Mouse (Mus musculus) CH12.LX (cell line): Measurements from ENCODE around the gene Ctrl. TPM values are rescaled to one million over a fixed set of nuclear protein-coding genes. Genes with fewer than 3 reads are reported as not detected.

Source experiments
- DNase-seq: peaks from one replicate; pipeline ENCODE4 v3.0.0-alpha.2; 2013; ENCODE audit errors: extremely low read depth
- H3K27ac ChIP-seq: 2 replicates; pipeline ENCODE4 v1.5.1; 2012; ENCODE audit warnings: low read depth, mild to moderate bottlenecking, control low read depth, moderate library complexity; ENCODE audit not compliant: insufficient read depth
- H3K27me3 ChIP-seq: replicated peaks from 2 replicates; pipeline ENCODE3; 2012; ENCODE audit warnings: inconsistent platforms
- H3K36me3 ChIP-seq, 2 experiments: replicated peaks in 1 of 2; 2 replicates each; pipeline versions ENCODE3 to v1.6.1; 2012; ENCODE audit warnings: inconsistent platforms in 1 of 2, low read length in 1 of 2, mild to moderate bottlenecking in 1 of 2, mixed read lengths in 1 of 2, moderate library complexity in 1 of 2; ENCODE audit not compliant: control insufficient read depth in 1 of 2, insufficient read depth in 1 of 2
- H3K4me1 ChIP-seq, 2 experiments: 2 replicates each; pipeline ENCODE4 v1.6.1; 2012; ENCODE audit warnings: inconsistent platforms in 1 of 2, moderate library complexity in 1 of 2; ENCODE audit not compliant: insufficient read depth in 2 of 2, control insufficient read depth in 1 of 2
- H3K4me2 ChIP-seq: 2 replicates; pipeline ENCODE4 v1.6.1; 2012; ENCODE audit warnings: low read depth, mild to moderate bottlenecking, control low read depth; ENCODE audit not compliant: poor library complexity, insufficient read depth, severe bottlenecking
- H3K4me3 ChIP-seq, 3 experiments: fragments of 150-350 bp in 1 of 3; sonication (generic) in 1 of 3; replicated peaks in 1 of 3; 2 replicates each; pipeline versions ENCODE3 to v1.5.1; 2011 to 2012; ENCODE audit warnings: low read depth in 2 of 3, low read length in 2 of 3, mild to moderate bottlenecking in 2 of 3, moderate library complexity in 2 of 3, control low read depth in 1 of 3, improper control_type of control experiment in 1 of 3, inconsistent platforms in 1 of 3, mixed read lengths in 1 of 3; ENCODE audit not compliant: poor library complexity in 1 of 3
- H3K79me2 ChIP-seq: replicated peaks from 2 replicates; pipeline ENCODE4 v1.6.1; 2012; ENCODE audit warnings: mild to moderate bottlenecking, moderate library complexity; ENCODE audit not compliant: control insufficient read depth, poor library complexity, insufficient read depth, severe bottlenecking; ENCODE audit errors: extremely low read depth
- H3K9ac ChIP-seq: 2 replicates; pipeline ENCODE4 v1.6.1; 2012; ENCODE audit warnings: low read depth, mild to moderate bottlenecking, control low read depth, moderate library complexity; ENCODE audit not compliant: insufficient read depth
- H3K9me3 ChIP-seq: replicated peaks from 2 replicates; pipeline ENCODE3; 2012; ENCODE audit warnings: low read length, inconsistent platforms, mixed read lengths
- CHD1 ChIP-seq: IDR thresholded peaks from 2 replicates; pipeline ENCODE4 v1.6.1; 2012; ENCODE audit warnings: low read depth, low read length, improper control_type of control experiment, inconsistent platforms
- CHD2 ChIP-seq: IDR thresholded peaks from 2 replicates; pipeline ENCODE4 v1.6.1; 2011; ENCODE audit warnings: low read length, improper control_type of control experiment
- CTCF ChIP-seq, 2 experiments: IDR thresholded peaks in 1 of 2; conservative IDR thresholded peaks in 1 of 2; 2 replicates each; pipeline ENCODE4 v1.5.1; 2011 to 2012; ENCODE audit warnings: low read depth in 2 of 2, low read length in 2 of 2, improper control_type of control experiment in 1 of 2, inconsistent platforms in 1 of 2, mild to moderate bottlenecking in 1 of 2, moderate library complexity in 1 of 2
- E2F4 ChIP-seq: IDR thresholded peaks from 2 replicates; pipeline ENCODE4 v1.6.1; 2011; ENCODE audit warnings: low read depth, low read length, improper control_type of control experiment; ENCODE audit not compliant: insufficient replicate concordance
- ETS1 ChIP-seq: conservative IDR thresholded peaks from 2 replicates; pipeline ENCODE4 v1.6.1; 2012; ENCODE audit warnings: low read depth, mild to moderate bottlenecking, inconsistent platforms, low read length, improper control_type of control experiment, moderate library complexity
- IRF4 ChIP-seq: IDR thresholded peaks from 2 replicates; pipeline ENCODE4 v1.6.1; 2014; ENCODE audit warnings: low read depth, mild to moderate bottlenecking, inconsistent platforms, low read length, improper control_type of control experiment
- JUND ChIP-seq: conservative IDR thresholded peaks from 2 replicates; pipeline ENCODE4 v1.6.1; 2011; ENCODE audit warnings: low read depth, low read length, improper control_type of control experiment
- MAFK ChIP-seq: IDR thresholded peaks from 2 replicates; pipeline ENCODE4 v1.6.1; 2011; ENCODE audit warnings: low read length, improper control_type of control experiment; ENCODE audit not compliant: insufficient replicate concordance
- MAX ChIP-seq: IDR thresholded peaks from 2 replicates; pipeline ENCODE4 v1.6.1; 2011; ENCODE audit warnings: low read length, improper control_type of control experiment
- NELFE ChIP-seq: IDR thresholded peaks from 2 replicates; pipeline ENCODE4 v1.6.1; 2011; ENCODE audit warnings: low read depth, low read length, improper control_type of control experiment
- RAD21 ChIP-seq: IDR thresholded peaks from 2 replicates; pipeline ENCODE4 v1.6.1; 2011; ENCODE audit warnings: low read depth, mild to moderate bottlenecking, low read length, improper control_type of control experiment, moderate library complexity
- RCOR1 ChIP-seq: conservative IDR thresholded peaks from 2 replicates; pipeline ENCODE4 v1.6.1; 2012; ENCODE audit warnings: low read depth, mild to moderate bottlenecking, inconsistent platforms, low read length, improper control_type of control experiment
- SIN3A ChIP-seq: IDR thresholded peaks from 2 replicates; pipeline ENCODE4 v1.6.1; 2012; ENCODE audit warnings: low read length, improper control_type of control experiment, inconsistent platforms
- TBP ChIP-seq: conservative IDR thresholded peaks from 2 replicates; pipeline ENCODE4 v1.6.1; 2011; ENCODE audit warnings: low read depth, low read length, improper control_type of control experiment
- ZC3H11A ChIP-seq: IDR thresholded peaks from 2 replicates; pipeline ENCODE4 v1.6.1; 2012; ENCODE audit warnings: low read depth, mild to moderate bottlenecking, inconsistent platforms, low read length, improper control_type of control experiment
- ZKSCAN1 ChIP-seq: IDR thresholded peaks from 2 replicates; pipeline ENCODE4 v1.6.1; 2012; ENCODE audit warnings: low read depth, inconsistent platforms, low read length, improper control_type of control experiment, borderline replicate concordance
- ZNF384 ChIP-seq: IDR thresholded peaks from 2 replicates; pipeline ENCODE4 v1.6.1; 2012; ENCODE audit warnings: low read depth, low read length, improper control_type of control experiment, inconsistent platforms
- dilution Hi-C: fragments of 300-500 bp; cut with MboI; formaldehyde crosslinking; loops from 2 replicates; pipeline ENCODE4 v1.14.3; 2020; ENCODE audit warnings: low sequenced_read_pairs; ENCODE audit not compliant: extremely low pct_unique_long_range_greater_than_20kb, extremely low pct_ligation_motif_present
- in situ Hi-C: fragments of 300-500 bp; cut with MboI; formaldehyde crosslinking; loops from 3 replicates; pipeline ENCODE4 v1.14.3; 2019; ENCODE audit warnings: low sequenced_read_pairs, low pct_ligation_motif_present, low pct_unique_long_range_greater_than_20kb, mixed read lengths
- polyA plus RNA-seq: library from polyadenylated mRNA; unstranded; fragments of >175 nt; gene quantifications from 2 replicates; pipeline ENCODE4 v1.2.1, GENCODE M21; 2012; ENCODE audit warnings: low read depth; ENCODE audit not compliant: insufficient read length
- total RNA-seq, 2 experiments: library from RNA; depleted of rRNA; stranded (reverse); fragments of 300-350 nt in 1 of 2; fragments of >200 nt in 1 of 2; gene quantifications; 2 replicates each; pipeline ENCODE4 v1.2.3; 2012 to 2014

The Ctrl gene
- total and polyA plus RNA-seq, 3 experiments, result 1.3 to 5.3 (median 2.0) TPM

- Histone ChIP-seq H3K9ac (peak overlapping the region; percentile 62; the same call in 1 of the 2 replicates), H3K4me1 (peaks cover 6 to 14% of the 10 kb centered on the region in 2 experiments), H3K27ac (no peak overlapping the region), H3K4me2 (peak overlapping the region; percentile 42), H3K27me3 (peaks cover 19% of the 10 kb centered on the region), H3K4me3 (peak overlapping the region; percentile 69 to 88 (median 81)), H3K36me3 (peaks cover 0 to 8% of the 10 kb centered on the region in 2 experiments), H3K79me2 (no peaks in the 10 kb centered on the region), H3K9me3 (no peaks in the 10 kb centered on the region)
- dilution Hi-C loops (no loop called here), in situ Hi-C loops (no loop called here)
- TF ChIP-seq RAD21 (no peak), CTCF (conservative IDR thresholded peaks at IDR 0.05 in 1 of 2, IDR thresholded peaks at IDR 0.05 in 1 of 2; ENCODE audit: low read depth in 2 of 2, low read length in 2 of 2) (no peak), E2F4 (no peak), ZKSCAN1 (no peak), ZC3H11A (no peak), JUND (no peak), CHD1 (no peak), RCOR1 (no peak), ZNF384 (no peak), NELFE (no peak), MAX (no peak), IRF4 (no peak), ETS1 (no peak), SIN3A (no peak), MAFK (no peak)
- DNase-seq, result no peak
Observed at GRCm38 (mm10) chr8:105964506-105965265, 31.0 kb upstream of the Ctrl start.

- TF ChIP-seq CHD2 (no peak), TBP (no peak), RAD21 (no peak)
- H3K4me3 ChIP-seq, result no peak overlapping the region
- peaks cover 6 to 14% of the 10 kb centered on the region in 2 experiments for H3K4me1 ChIP-seq
- in situ Hi-C loops (no loop called here), dilution Hi-C loops (no loop called here)
- peaks cover 2 to 31% of the 10 kb centered on the region in 2 experiments for H3K36me3 ChIP-seq
- no peaks in the 10 kb centered on the region for H3K79me2 ChIP-seq
- H3K9ac ChIP-seq, result no peak overlapping the region
- no peak for DNase-seq
- H3K27me3 ChIP-seq, result peaks cover 4% of the 10 kb centered on the region
- H3K4me2 ChIP-seq, result no peak overlapping the region
- H3K9me3 ChIP-seq, result no peaks in the 10 kb centered on the region
- no peak overlapping the region for H3K27ac ChIP-seq
Observed at GRCm38 (mm10) chr8:105961536-105961935, 27.9 kb upstream of the Ctrl start.
